Mouse (Mus musculus): ENCODE data around the gene Rnf144a. TPM values are rescaled to one million over a fixed set of nuclear protein-coding genes. Genes with fewer than 3 reads are reported as not detected.

Rnf144a gene
- polyA plus RNA-seq, 1 experiment: not detected

DNA sequence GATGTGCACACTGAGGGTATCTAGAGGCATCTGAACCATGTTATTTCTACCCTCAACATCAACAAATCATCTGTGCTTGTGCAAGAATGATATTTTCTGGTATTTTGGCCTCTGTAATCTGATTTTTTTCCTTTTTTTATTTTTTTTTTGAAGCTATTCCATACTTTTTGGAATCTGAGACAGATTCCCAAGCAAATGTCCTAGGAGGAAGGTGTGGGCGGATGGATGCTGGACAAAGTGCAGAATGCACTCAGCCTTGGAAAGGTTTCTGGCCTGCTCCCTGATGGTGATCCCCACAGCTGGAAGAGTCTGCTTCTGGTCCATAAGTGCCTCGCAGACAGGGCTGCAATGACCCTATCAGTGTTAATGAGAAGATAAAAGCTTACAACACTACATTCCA is 28.9 kb downstream of the Rnf144a start:
- WGBS: 88% methylated on average over 2 of the region's 2 CpGs

DNA sequence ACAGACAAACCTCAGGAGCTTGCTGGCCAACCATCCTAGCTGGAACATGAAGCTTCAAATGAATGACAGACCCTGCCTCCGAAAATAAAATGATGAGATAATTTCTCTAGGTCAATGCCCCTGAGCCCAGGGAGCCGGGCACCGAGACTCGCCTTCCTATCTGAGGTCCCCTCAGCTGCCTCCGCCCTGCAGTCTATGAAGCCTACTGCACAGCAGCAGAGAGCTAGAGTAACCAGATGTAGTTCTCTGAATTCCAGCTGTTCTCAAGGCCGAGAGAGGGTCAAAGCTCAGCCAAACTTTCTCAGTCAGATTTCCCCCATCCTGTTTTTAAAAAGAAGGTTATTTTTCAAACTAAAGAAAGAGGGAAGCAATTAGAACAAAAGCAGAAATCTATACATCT is 29.3 kb downstream of the Rnf144a start:
- H3K4me3 ChIP-seq (ENCODE audit: insufficient read depth, low read depth, low read length): no peak overlapping the region
- WGBS: 82% methylated on average over 6 of the region's 6 CpGs
- no peak overlapping the region for H3K27ac ChIP-seq (ENCODE audit: insufficient read depth, low read depth, low read length)
- no peaks in the 10 kb centered on the region for H3K4me1 ChIP-seq (ENCODE audit: control insufficient read depth, insufficient read depth, low read length)
- no peak for TF ChIP-seq CTCF (IDR thresholded peaks at IDR 0.05; ENCODE audit: insufficient read depth, low read depth, low read length)
- no peak for TF ChIP-seq POLR2A (IDR thresholded peaks at IDR 0.05; ENCODE audit: insufficient read depth, low read depth, low read length)

More for the DNA sequence above, 28.9 kb downstream of the Rnf144a start:
- no peak overlapping the region for H3K4me3 ChIP-seq (ENCODE audit: insufficient read depth, low read depth, low read length)
- no peak for TF ChIP-seq CTCF (IDR thresholded peaks at IDR 0.05; ENCODE audit: insufficient read depth, low read depth, low read length)
- TF ChIP-seq POLR2A (IDR thresholded peaks at IDR 0.05; ENCODE audit: insufficient read depth, low read depth, low read length): no peak
- H3K27ac ChIP-seq (ENCODE audit: insufficient read depth, low read depth, low read length): no peak overlapping the region
- no peaks in the 10 kb centered on the region for H3K4me1 ChIP-seq (ENCODE audit: control insufficient read depth, insufficient read depth, low read length)

GRCm38 (mm10) chr12:26381730-26382129 is 33.3 kb downstream of the Rnf144a start:
- peaks cover 3% of the 10 kb centered on the region for H3K4me1 ChIP-seq (ENCODE audit: control insufficient read depth, insufficient read depth, low read length)
- WGBS: 94% methylated on average over 8 of the region's 8 CpGs
- no peak for TF ChIP-seq CTCF (IDR thresholded peaks at IDR 0.05; ENCODE audit: insufficient read depth, low read depth, low read length)
- no peak for TF ChIP-seq POLR2A (IDR thresholded peaks at IDR 0.05; ENCODE audit: insufficient read depth, low read depth, low read length)
- H3K4me3 ChIP-seq (ENCODE audit: insufficient read depth, low read depth, low read length): no peak overlapping the region
- no peak overlapping the region for H3K27ac ChIP-seq (ENCODE audit: insufficient read depth, low read depth, low read length)

- Histone ChIP-seq H3K4me1 (ENCODE audit: control insufficient read depth, insufficient read depth, low read length) (peaks cover 3% of the 10 kb centered on the region), H3K27ac (ENCODE audit: insufficient read depth, low read depth, low read length) (no peak overlapping the region), H3K4me3 (ENCODE audit: insufficient read depth, low read depth, low read length) (no peak overlapping the region)
- WGBS: 57% methylated on average over 7 of the region's 7 CpGs
- TF ChIP-seq CTCF (IDR thresholded peaks at IDR 0.05; ENCODE audit: insufficient read depth, low read depth, low read length) (no peak), POLR2A (IDR thresholded peaks at IDR 0.05; ENCODE audit: insufficient read depth, low read depth, low read length) (no peak)
These were observed 35.3 kb downstream of the Rnf144a start for GRCm38 (mm10) chr12:26379797-26380196.

DNA sequence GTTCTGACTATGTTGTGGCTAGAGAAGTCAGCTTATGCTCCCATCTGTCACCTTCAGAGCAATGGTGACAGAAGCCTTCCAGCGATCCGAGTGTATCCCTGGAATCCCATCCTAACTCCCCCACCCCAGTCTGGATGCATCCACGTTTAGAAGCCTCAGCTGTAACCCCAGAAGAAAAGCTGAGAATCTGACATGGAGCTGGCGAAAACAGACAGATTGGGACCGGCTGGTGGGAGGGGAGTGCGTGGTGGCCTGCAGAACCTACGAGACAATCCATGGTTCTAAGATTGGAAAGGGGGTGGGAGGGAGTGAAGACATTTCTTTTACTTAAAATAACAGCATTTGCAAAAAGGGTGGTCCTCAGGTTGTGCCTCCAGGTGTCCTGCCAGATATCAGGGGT is 37.4 kb downstream of the Rnf144a start:
- TF ChIP-seq POLR2A (IDR thresholded peaks at IDR 0.05; ENCODE audit: insufficient read depth, low read depth, low read length): no peak
- TF ChIP-seq CTCF (IDR thresholded peaks at IDR 0.05; ENCODE audit: insufficient read depth, low read depth, low read length): no peak
- H3K27ac ChIP-seq (ENCODE audit: insufficient read depth, low read depth, low read length): no peak overlapping the region
- WGBS: 82% methylated on average over 7 of the region's 7 CpGs
- H3K4me3 ChIP-seq (ENCODE audit: insufficient read depth, low read depth, low read length): no peak overlapping the region
- peaks cover 3% of the 10 kb centered on the region for H3K4me1 ChIP-seq (ENCODE audit: control insufficient read depth, insufficient read depth, low read length)

GRCm38 (mm10) chr12:26376541-26377323 is 38.3 kb downstream of the Rnf144a start:
- no peak overlapping the region for H3K4me3 ChIP-seq (ENCODE audit: insufficient read depth, low read depth, low read length)
- peaks cover 3% of the 10 kb centered on the region for H3K4me1 ChIP-seq (ENCODE audit: control insufficient read depth, insufficient read depth, low read length)
- H3K27ac ChIP-seq (ENCODE audit: insufficient read depth, low read depth, low read length): no peak overlapping the region
- TF ChIP-seq CTCF (IDR thresholded peaks at IDR 0.05; ENCODE audit: insufficient read depth, low read depth, low read length): no peak
- no peak for TF ChIP-seq POLR2A (IDR thresholded peaks at IDR 0.05; ENCODE audit: insufficient read depth, low read depth, low read length)
- 96% methylated on average over 8 of the region's 8 CpGs for WGBS

GRCm38 (mm10) chr12:26373721-26374120 is 41.3 kb downstream of the Rnf144a start:
- no peak for TF ChIP-seq CTCF (IDR thresholded peaks at IDR 0.05; ENCODE audit: insufficient read depth, low read depth, low read length)
- TF ChIP-seq POLR2A (IDR thresholded peaks at IDR 0.05; ENCODE audit: insufficient read depth, low read depth, low read length): no peak
- Histone ChIP-seq H3K4me3 (ENCODE audit: insufficient read depth, low read depth, low read length) (no peak overlapping the region), H3K27ac (ENCODE audit: insufficient read depth, low read depth, low read length) (no peak overlapping the region), H3K4me1 (ENCODE audit: control insufficient read depth, insufficient read depth, low read length) (peaks cover 3% of the 10 kb centered on the region; the same call in 1 of the 2 replicates)
- 74% methylated on average over 7 of the region's 7 CpGs for WGBS

- H3K4me1 ChIP-seq (ENCODE audit: control insufficient read depth, insufficient read depth, low read length): peaks cover 3% of the 10 kb centered on the region; the same call in 1 of the 2 replicates
- WGBS: 37% methylated on average over 8 of the region's 8 CpGs
- no peak overlapping the region for H3K27ac ChIP-seq (ENCODE audit: insufficient read depth, low read depth, low read length)
- H3K4me3 ChIP-seq (ENCODE audit: insufficient read depth, low read depth, low read length): no peak overlapping the region
- TF ChIP-seq CTCF (IDR thresholded peaks at IDR 0.05; ENCODE audit: insufficient read depth, low read depth, low read length): no peak
- TF ChIP-seq POLR2A (IDR thresholded peaks at IDR 0.05; ENCODE audit: insufficient read depth, low read depth, low read length): no peak
These were observed 45.0 kb downstream of the Rnf144a start for GRCm38 (mm10) chr12:26370004-26370403.

GRCm38 (mm10) chr12:26367361-26367760 is 47.7 kb downstream of the Rnf144a start:
- WGBS: 84% methylated on average over 2 of the region's 2 CpGs
- TF ChIP-seq POLR2A (IDR thresholded peaks at IDR 0.05; ENCODE audit: insufficient read depth, low read depth, low read length) (no peak), CTCF (IDR thresholded peaks at IDR 0.05; ENCODE audit: insufficient read depth, low read depth, low read length) (no peak)
- H3K4me1 ChIP-seq (ENCODE audit: control insufficient read depth, insufficient read depth, low read length): peaks cover 3% of the 10 kb centered on the region; the same call in 1 of the 2 replicates
- H3K27ac ChIP-seq (ENCODE audit: insufficient read depth, low read depth, low read length): no peak overlapping the region
- no peak overlapping the region for H3K4me3 ChIP-seq (ENCODE audit: insufficient read depth, low read depth, low read length)
